Mouse (Mus musculus): ENCODE results near the gene Gm10282.

DNA sequence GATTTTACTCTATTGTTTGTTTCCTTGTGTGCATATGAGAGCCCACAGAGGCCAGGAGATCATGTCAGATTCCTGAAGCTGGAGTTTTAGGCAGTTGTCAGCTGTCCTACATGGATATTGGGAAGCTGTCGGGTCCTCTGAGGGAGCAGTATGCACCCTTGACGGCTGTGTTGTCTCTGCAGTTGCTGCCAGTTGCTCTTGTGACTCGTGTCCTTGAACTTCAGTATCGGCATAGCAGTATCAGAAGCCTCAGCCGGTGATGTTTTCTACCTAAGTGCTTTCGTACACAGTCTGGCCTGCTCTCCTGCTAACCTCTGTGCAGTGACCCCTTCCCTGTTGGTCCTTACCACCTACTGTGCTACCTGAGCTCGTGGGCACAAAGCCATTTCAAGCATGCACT, 41.6 kb downstream of the Gm10282 start:
- TF ChIP-seq EP300 (IDR thresholded peaks at IDR 0.05; ENCODE audit: low read depth): no peak
- no peak for TF ChIP-seq CTCF (IDR thresholded peaks at IDR 0.05; ENCODE audit: low read depth)

Measured in heart, postnatal 0 days (tissue).